Comparison of ENCODE assay signal across 14 mouse cellular contexts in the genomic region with DNA sequence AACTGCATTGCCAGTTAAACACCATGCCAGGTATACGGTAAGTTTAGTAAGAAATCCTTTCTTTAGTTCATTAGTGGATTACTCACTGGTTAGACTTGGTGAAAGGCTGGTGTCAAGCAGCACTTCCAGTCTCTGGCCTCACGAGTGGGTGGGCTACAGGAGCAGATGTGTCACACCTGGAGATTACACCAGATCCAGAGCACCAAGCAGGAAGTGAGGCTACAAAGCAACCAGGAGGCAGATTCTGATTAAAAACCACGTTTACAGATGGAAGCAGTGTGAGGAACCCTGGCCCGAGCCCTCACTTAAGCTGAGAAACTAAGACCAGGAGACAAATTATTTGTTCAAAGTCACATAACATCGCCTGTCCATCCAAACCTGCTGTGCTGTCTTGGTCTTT. TPM values are rescaled to one million over a fixed set of nuclear protein-coding genes. Genes with fewer than 3 reads are reported as not detected.
A peak's percentile ranks its signal among the peaks of the same experiment; 100 is the strongest.
DNase-seq lines count a peak whose midpoint lies in the region; ATAC-seq and TF ChIP-seq lines count a peak whose summit lies in the region.
"Had no signal": no experiment of that assay in that cellular context is flagged by ENCODE, and none has a peak within 500 bp of the region (broad histone marks: within the 10 kb centered on the region; RNA-seq: fewer than 3 reads in every experiment).

No protein-coding gene starts in this region.

- WGBS in kidney, embryonic 16.5 days = 62% methylated on average over 5 of the region's 5 CpGs
- WGBS in embryonic facial prominence, embryonic 10.5 days = 74% methylated on average over 5 of the region's 5 CpGs
- 42% methylated on average over 5 of the region's 5 CpGs for WGBS in limb, embryonic 13.5 days

- H3K79me2 ChIP-seq in MEL (ENCODE audit: control insufficient read depth, insufficient read depth, low read length, poor library complexity) = no peaks in the 10 kb centered on the region

- H3K9ac ChIP-seq in kidney, embryonic 16.5 days (replicated peaks; ENCODE audit: low read length) = no peak overlapping the region
- H3K9ac ChIP-seq in MEL (ENCODE audit: control insufficient read depth, low read depth, low read length, poor library complexity, severe bottlenecking) = peak overlapping the region; percentile 19; the same call in 1 of the 2 replicates
- no peak overlapping the region for H3K9ac ChIP-seq in limb, embryonic 13.5 days
- H3K9ac ChIP-seq: heart, embryonic 15.5 days had no signal

- H3K27me3 ChIP-seq in kidney, embryonic 16.5 days (ENCODE audit: insufficient read depth, low read length) = no peaks in the 10 kb centered on the region
- H3K27me3 ChIP-seq in MEL (ENCODE audit: control insufficient read depth in 1 of 2, insufficient read depth in 2 of 2, low read length in 2 of 2) = no peaks in the 10 kb centered on the region
- H3K27me3 ChIP-seq in embryonic facial prominence, embryonic 10.5 days (replicated peaks; ENCODE audit: low read depth, poor library complexity, severe bottlenecking) = peaks cover 9% of the 10 kb centered on the region; the same call in 1 of the 2 replicates
- H3K27me3 ChIP-seq in limb, embryonic 13.5 days = 0 out of 2 replicates have a peak, but pooled peaks cover 2% of the 10 kb centered on the region
- H3K27me3 ChIP-seq: heart, embryonic 15.5 days had no signal

- no peak for DNase-seq in kidney, postnatal 36 days
- DNase-seq in MEL (ENCODE audit: low read depth, low spot score) = peak; percentile 57
- DNase-seq in embryonic facial prominence, embryonic 10.5 days (ENCODE audit: low spot score) = no peak
- no peak for DNase-seq in layer of hippocampus, adult 9-10 months (ENCODE audit: low spot score)
- DNase-seq in testis, postnatal 10 days (ENCODE audit: low spot score) = no peak
- DNase-seq: cerebellum, postnatal 25 days; right cerebral cortex, postnatal 14 days; thymus, postnatal 25 days had no signal

- H3K4me1 ChIP-seq in kidney, embryonic 16.5 days (ENCODE audit: insufficient read depth, low read length) = peaks cover 43% of the 10 kb centered on the region
- H3K4me1 ChIP-seq in MEL (ENCODE audit: control insufficient read depth in 1 of 2, insufficient read depth in 2 of 2, low read length in 2 of 2) = peaks cover 4 to 16% of the 10 kb centered on the region in 2 experiments; a peak in 3 of 4 replicates
- peaks cover 29% of the 10 kb centered on the region for H3K4me1 ChIP-seq in embryonic facial prominence, embryonic 10.5 days
- peaks cover 50% of the 10 kb centered on the region for H3K4me1 ChIP-seq in limb, embryonic 13.5 days

- H3K27ac ChIP-seq in kidney, embryonic 16.5 days (ENCODE audit: low read length) = peak overlapping the region; percentile 86; the same call in 1 of the 2 replicates
- H3K27ac ChIP-seq in MEL (ENCODE audit: control insufficient read depth, low read depth, low read length) = no peak overlapping the region
- peak overlapping the region; percentile 44 for H3K27ac ChIP-seq in embryonic facial prominence, embryonic 10.5 days (replicated peaks)
- peak overlapping the region; percentile 70 for H3K27ac ChIP-seq in limb, embryonic 13.5 days

- H3K4me2 ChIP-seq in kidney, embryonic 16.5 days (replicated peaks; ENCODE audit: low read depth, low read length) = no peak overlapping the region
- no peak overlapping the region for H3K4me2 ChIP-seq in limb, embryonic 13.5 days (replicated peaks)
- H3K4me2 ChIP-seq: heart, embryonic 15.5 days had no signal

- H3K36me3 ChIP-seq in kidney, embryonic 16.5 days (ENCODE audit: insufficient read depth, low read length) = no peaks in the 10 kb centered on the region
- H3K36me3 ChIP-seq in MEL (ENCODE audit: control insufficient read depth in 1 of 2, insufficient read depth in 2 of 2, low read length in 2 of 2) = peaks cover 0 to 10% of the 10 kb centered on the region in 2 experiments; a peak in 2 of 4 replicates
- no peaks in the 10 kb centered on the region for H3K36me3 ChIP-seq in embryonic facial prominence, embryonic 10.5 days (replicated peaks)
- no peaks in the 10 kb centered on the region for H3K36me3 ChIP-seq in limb, embryonic 13.5 days
- H3K36me3 ChIP-seq: heart, embryonic 15.5 days had no signal

- TF ChIP-seq EP300 in MEL (IDR thresholded peaks at IDR 0.05; ENCODE audit: low read depth in 1 of 2, low read length in 2 of 2) = peak; percentile 45 to 61

- TF ChIP-seq CTCF in MEL (IDR thresholded peaks at IDR 0.05 in 2 of 3, conservative IDR thresholded peaks at IDR 0.05 in 1 of 3; ENCODE audit: control insufficient read depth in 1 of 3, insufficient read depth in 1 of 3, low read depth in 2 of 3, low read length in 3 of 3, poor library complexity in 1 of 3, severe bottlenecking in 1 of 3) = no peak

- no peak for TF ChIP-seq POLR2A in MEL (IDR thresholded peaks at IDR 0.05; ENCODE audit: control insufficient read depth in 1 of 2, insufficient read depth in 1 of 2, low read depth in 1 of 2, low read length in 2 of 2, poor library complexity in 1 of 2)

- no peak for ATAC-seq in kidney, embryonic 16.5 days (ENCODE audit: low FRiP score, low TSS enrichment)
- no peak for ATAC-seq in limb, embryonic 13.5 days (ENCODE audit: low FRiP score, low read depth)
- ATAC-seq: CD4-positive, CD25-positive, alpha-beta regulatory T cell, adult 4 months; hindbrain, embryonic 16.5 days had no signal

- H3K9me3 ChIP-seq in kidney, embryonic 16.5 days (ENCODE audit: low read length) = no peaks in the 10 kb centered on the region
- no peaks in the 10 kb centered on the region for H3K9me3 ChIP-seq in MEL (replicated peaks; ENCODE audit: insufficient read depth, low read length)
- no peaks in the 10 kb centered on the region for H3K9me3 ChIP-seq in embryonic facial prominence, embryonic 10.5 days
- no peaks in the 10 kb centered on the region for H3K9me3 ChIP-seq in limb, embryonic 13.5 days
- H3K9me3 ChIP-seq: heart, embryonic 15.5 days had no signal

- H3K4me3 ChIP-seq in kidney, embryonic 16.5 days (ENCODE audit: low read length) = no peak overlapping the region
- H3K4me3 ChIP-seq in MEL (ENCODE audit: control insufficient read depth in 1 of 2, insufficient read depth in 1 of 2, low read depth in 2 of 2, low read length in 2 of 2) = no peak overlapping the region
- H3K4me3 ChIP-seq in embryonic facial prominence, embryonic 10.5 days = no peak overlapping the region
- H3K4me3 ChIP-seq in limb, embryonic 13.5 days = no peak overlapping the region
- H3K4me3 ChIP-seq: heart, embryonic 15.5 days; myocyte had no signal

- no peak for TF ChIP-seq RAD21 in MEL (IDR thresholded peaks at IDR 0.05; ENCODE audit: low read depth, low read length)

TF ChIP-seq in MEL, 35 proteins besides CTCF, POLR2A, EP300 and RAD21 (continues in another document):
- TF ChIP-seq GABPA (IDR thresholded peaks at IDR 0.05; ENCODE audit: low read depth, low read length) (no peak), HCFC1 (IDR thresholded peaks at IDR 0.05; ENCODE audit: low read depth, low read length) (no peak), JUND (IDR thresholded peaks at IDR 0.05; ENCODE audit: low read depth, low read length) (no peak), USF1 (IDR thresholded peaks at IDR 0.05; ENCODE audit: low read depth, low read length) (no peak), NELFE (IDR thresholded peaks at IDR 0.05; ENCODE audit: low read depth, low read length) (no peak), E2F4 (IDR thresholded peaks at IDR 0.05; ENCODE audit: borderline replicate concordance, low read depth, low read length) (no peak), MXI1 (IDR thresholded peaks at IDR 0.05; ENCODE audit: low read depth, low read length) (no peak), MYB (IDR thresholded peaks at IDR 0.05; ENCODE audit: low read depth, low read length) (no peak), ZNF384 (IDR thresholded peaks at IDR 0.05; ENCODE audit: low read depth, low read length) (no peak), ZKSCAN1 (IDR thresholded peaks at IDR 0.05; ENCODE audit: low read depth, low read length) (no peak), MYC (IDR thresholded peaks at IDR 0.05; ENCODE audit: low read depth, low read length) (no peak), POLR2AphosphoS2 (IDR thresholded peaks at IDR 0.05; ENCODE audit: low read length) (no peak), TAL1 (IDR thresholded peaks at IDR 0.05; ENCODE audit: low read length) (peak; percentile 72), MAFK (IDR thresholded peaks at IDR 0.05; ENCODE audit: borderline replicate concordance, low read depth, low read length) (no peak), ZC3H11A (IDR thresholded peaks at IDR 0.05; ENCODE audit: low read depth, low read length) (no peak), BHLHE40 (IDR thresholded peaks at IDR 0.05; ENCODE audit: borderline replicate concordance, low read depth, low read length) (no peak), USF2 (IDR thresholded peaks at IDR 0.05; ENCODE audit: borderline replicate concordance in 1 of 2, insufficient read depth in 1 of 2, low read depth in 1 of 2, low read length in 2 of 2) (no peak), TCF12 (IDR thresholded peaks at IDR 0.05; ENCODE audit: low read depth, low read length) (peak; percentile 83), ELF1 (IDR thresholded peaks at IDR 0.05; ENCODE audit: low read depth, low read length) (peak; percentile 31; the same call in 1 of the 2 replicates), SIN3A (IDR thresholded peaks at IDR 0.05; ENCODE audit: low read length) (no peak), CHD2 (IDR thresholded peaks at IDR 0.05; ENCODE audit: low read length) (no peak), MAX (IDR thresholded peaks at IDR 0.05; ENCODE audit: low read length) (no peak), ZMIZ1 (IDR thresholded peaks at IDR 0.05; ENCODE audit: low read depth, low read length) (no peak), SMC3 (IDR thresholded peaks at IDR 0.05; ENCODE audit: low read depth, low read length) (no peak)

RNA-seq across cellular contexts. Expression of gene Prelp, which starts 43.5 kb away (rescaled TPM):
- polyA plus RNA-seq in kidney, embryonic 16.5 days (2015; fragmentation: Nextera tagmentation; extraction: Ambion mirVana) = 2.1 and 2.6 TPM in 2 replicates
- total RNA-seq in MEL (2012; rRNA removed) = not detected in 2 replicates
- polyA plus RNA-seq in MEL (2012; ENCODE audit: insufficient read depth in 1 of 2, insufficient read length in 2 of 2, low read depth in 1 of 2, low replicate concordance in 2 of 2, missing spikeins in 1 of 2) = not detected
- 0.74 and 0.91 TPM in 2 replicates for polyA plus RNA-seq in embryonic facial prominence, embryonic 10.5 days (2016; fragmentation: Nextera tagmentation; extraction: Ambion mirVana)
- polyA plus RNA-seq in limb, embryonic 13.5 days (2015; fragmentation: Nextera tagmentation; extraction: Ambion mirVana) = 9.9 and 10.6 TPM in 2 replicates
- polyA plus RNA-seq: CD4-positive, CD25-positive, alpha-beta regulatory T cell, adult 4 months had no signal

RNA-seq across cellular contexts. Expression of gene Optc, which starts 56.9 kb away (rescaled TPM):
- 0.18 and 0.47 TPM in 2 replicates for polyA plus RNA-seq in kidney, embryonic 16.5 days (2015; fragmentation: Nextera tagmentation; extraction: Ambion mirVana)
- 0.23 and 0.27 TPM in 2 replicates for total RNA-seq in MEL (2012; rRNA removed)
- under 1 TPM in 1 of 2 experiments, not detected in 1; 0.53 TPM for polyA plus RNA-seq in MEL (2012; ENCODE audit: insufficient read depth in 1 of 2, insufficient read length in 2 of 2, low read depth in 1 of 2, low replicate concordance in 2 of 2, missing spikeins in 1 of 2)
- 0.38 and 0.79 TPM in 2 replicates for polyA plus RNA-seq in embryonic facial prominence, embryonic 10.5 days (2016; fragmentation: Nextera tagmentation; extraction: Ambion mirVana)
- 0.74 and 0.81 TPM in 2 replicates for polyA plus RNA-seq in limb, embryonic 13.5 days (2015; fragmentation: Nextera tagmentation; extraction: Ambion mirVana)
- polyA plus RNA-seq: CD4-positive, CD25-positive, alpha-beta regulatory T cell, adult 4 months had no signal
